Mouse (Mus musculus) layer of hippocampus, postnatal 25 days (tissue): Measurements from ENCODE around the gene Heca. TPM values are rescaled to one million over a fixed set of nuclear protein-coding genes. Genes with fewer than 3 reads are reported as not detected.
"Not testable (repeated sequence)": the region's sequence is repeated elsewhere in the genome, so short reads cannot be mapped to it uniquely, and the experiment has no call there.

Experiments
- DNase-seq, 2 experiments: peaks; one replicate each; pipeline ENCODE4 v3.0.0; 2022; ENCODE audit warnings: mixed read lengths in 2 of 2, low spot score in 1 of 2; ENCODE audit errors: extremely low spot score in 1 of 2
- total RNA-seq, 2 experiments: library from RNA; stranded (reverse); gene quantifications; 2 replicates each; pipeline ENCODE4 v1.2.3; 2021

The Heca gene
- total RNA-seq, 2 experiments from 2014 or later: 26.3 to 28.2 TPM

- no peak for DNase-seq
Measured at GRCm38 (mm10) chr10:17903449-17903848, 44.4 kb downstream of the Heca start.

GRCm38 (mm10) chr10:17880724-17881123, 67.1 kb downstream of the Heca start:
- no peak for DNase-seq

- no peak for DNase-seq
Measured at GRCm38 (mm10) chr10:17880038-17880437, 67.8 kb downstream of the Heca start.

- no peak for DNase-seq
Measured at GRCm38 (mm10) chr10:17878002-17878919, 69.6 kb downstream of the Heca start.

GRCm38 (mm10) chr10:17869822-17870662, 77.8 kb downstream of the Heca start:
- DNase-seq: peak; percentile 44 to 51

GRCm38 (mm10) chr10:17860701-17861480, 87.0 kb downstream of the Heca start:
- no peak for DNase-seq

- DNase-seq: no peak
Measured at GRCm38 (mm10) chr10:17857647-17858261, 90.1 kb downstream of the Heca start.

- no peak for DNase-seq
Measured at GRCm38 (mm10) chr10:17844781-17845537, 102.9 kb downstream of the Heca start.

- no peak for DNase-seq
Measured at GRCm38 (mm10) chr10:17842030-17842429, 105.8 kb downstream of the Heca start.

GRCm38 (mm10) chr10:17836275-17836674, 111.6 kb downstream of the Heca start:
- DNase-seq: no peak

- DNase-seq: no peak
Measured at GRCm38 (mm10) chr10:17835031-17835430, 112.8 kb downstream of the Heca start.

GRCm38 (mm10) chr10:17831041-17831440, 116.8 kb downstream of the Heca start:
- no peak for DNase-seq

GRCm38 (mm10) chr10:17829205-17829604, 118.7 kb downstream of the Heca start:
- no peak for DNase-seq

GRCm38 (mm10) chr10:17827391-17827790, 120.5 kb downstream of the Heca start:
- no peak for DNase-seq

GRCm38 (mm10) chr10:17820422-17820821, 127.4 kb downstream of the Heca start:
- DNase-seq: not testable (repeated sequence)
